Mouse (Mus musculus): ENCODE results near the gene Mta1. TPM values are rescaled to one million over a fixed set of nuclear protein-coding genes. Genes with fewer than 3 reads are reported as not detected.
A peak's percentile ranks its signal among the peaks of the same experiment; 100 is the strongest.

Gene Mta1
- polyA plus RNA-seq, 1 experiment from 2014 or later, result 26.4 TPM

- ATAC-seq (ENCODE audit: insufficient number of reproducible peaks, low FRiP score, low TSS enrichment, low read depth) (no peak), DNase-seq (ENCODE audit: low spot score) (no peak)
- peaks cover 21% of the 10 kb centered on the region for H3K4me1 ChIP-seq (ENCODE audit: control insufficient read depth, insufficient read depth, low read length)
- no peak overlapping the region for H3K4me3 ChIP-seq (ENCODE audit: low read depth, low read length)
- no peaks in the 10 kb centered on the region for H3K27me3 ChIP-seq (ENCODE audit: control insufficient read depth, insufficient read depth, low read length)
- 86% methylated on average over 5 of the region's 5 CpGs for WGBS
- H3K9me3 ChIP-seq (ENCODE audit: control insufficient read depth, low read length), result no peaks in the 10 kb centered on the region
- no peak overlapping the region for H3K9ac ChIP-seq (ENCODE audit: low read length)
- no peak overlapping the region for H3K4me2 ChIP-seq (ENCODE audit: low read depth, severe bottlenecking)
- H3K36me3 ChIP-seq (ENCODE audit: control insufficient read depth, insufficient read depth, low read length), result peaks cover 6% of the 10 kb centered on the region; the same call in 1 of the 2 replicates
- no peak overlapping the region for H3K27ac ChIP-seq (replicated peaks; ENCODE audit: low read depth, low read length)
Observed at GRCm38 (mm10) chr12:113100448-113101076, 2.5 kb downstream of the Mta1 start.

- H3K4me1 ChIP-seq (ENCODE audit: control insufficient read depth, insufficient read depth, low read length), result peaks cover 21% of the 10 kb centered on the region
- no peak overlapping the region for H3K27ac ChIP-seq (replicated peaks; ENCODE audit: low read depth, low read length)
- WGBS, result 89% methylated on average over 9 of the region's 9 CpGs
- DNase-seq (ENCODE audit: low spot score) (no peak), ATAC-seq (ENCODE audit: insufficient number of reproducible peaks, low FRiP score, low TSS enrichment, low read depth) (no peak)
- no peak overlapping the region for H3K4me2 ChIP-seq (ENCODE audit: low read depth, severe bottlenecking)
- no peak overlapping the region for H3K9ac ChIP-seq (ENCODE audit: low read length)
- H3K4me3 ChIP-seq (ENCODE audit: low read depth, low read length), result no peak overlapping the region
- H3K9me3 ChIP-seq (ENCODE audit: control insufficient read depth, low read length), result no peaks in the 10 kb centered on the region
- H3K36me3 ChIP-seq (ENCODE audit: control insufficient read depth, insufficient read depth, low read length), result peaks cover 9% of the 10 kb centered on the region; the same call in 1 of the 2 replicates
- no peaks in the 10 kb centered on the region for H3K27me3 ChIP-seq (ENCODE audit: control insufficient read depth, insufficient read depth, low read length)
Observed at GRCm38 (mm10) chr12:113101251-113101960, 3.3 kb downstream of the Mta1 start.

- H3K36me3 ChIP-seq (ENCODE audit: control insufficient read depth, insufficient read depth, low read length), result peaks cover 9% of the 10 kb centered on the region; the same call in 1 of the 2 replicates
- H3K4me1 ChIP-seq (ENCODE audit: control insufficient read depth, insufficient read depth, low read length), result peaks cover 17% of the 10 kb centered on the region
- no peak overlapping the region for H3K4me2 ChIP-seq (ENCODE audit: low read depth, severe bottlenecking)
- no peak for ATAC-seq (ENCODE audit: insufficient number of reproducible peaks, low FRiP score, low TSS enrichment, low read depth)
- WGBS, result 70% methylated on average over 6 of the region's 6 CpGs
- no peaks in the 10 kb centered on the region for H3K27me3 ChIP-seq (ENCODE audit: control insufficient read depth, insufficient read depth, low read length)
- H3K9ac ChIP-seq (ENCODE audit: low read length), result no peak overlapping the region
- no peak overlapping the region for H3K27ac ChIP-seq (replicated peaks; ENCODE audit: low read depth, low read length)
- no peak overlapping the region for H3K4me3 ChIP-seq (ENCODE audit: low read depth, low read length)
- peak; percentile 49 for DNase-seq (ENCODE audit: low spot score)
- no peaks in the 10 kb centered on the region for H3K9me3 ChIP-seq (ENCODE audit: control insufficient read depth, low read length)
Observed at GRCm38 (mm10) chr12:113102461-113102860, 4.4 kb downstream of the Mta1 start.

- Histone ChIP-seq H3K27me3 (ENCODE audit: control insufficient read depth, insufficient read depth, low read length) (no peaks in the 10 kb centered on the region), H3K9ac (ENCODE audit: low read length) (no peak overlapping the region), H3K9me3 (ENCODE audit: control insufficient read depth, low read length) (no peaks in the 10 kb centered on the region), H3K4me2 (ENCODE audit: low read depth, severe bottlenecking) (no peak overlapping the region), H3K4me3 (ENCODE audit: low read depth, low read length) (no peak overlapping the region), H3K4me1 (ENCODE audit: control insufficient read depth, insufficient read depth, low read length) (peaks cover 14% of the 10 kb centered on the region), H3K27ac (replicated peaks; ENCODE audit: low read depth, low read length) (no peak overlapping the region), H3K36me3 (ENCODE audit: control insufficient read depth, insufficient read depth, low read length) (peaks cover 9% of the 10 kb centered on the region; the same call in 1 of the 2 replicates)
- no peak for ATAC-seq (ENCODE audit: insufficient number of reproducible peaks, low FRiP score, low TSS enrichment, low read depth)
- DNase-seq (ENCODE audit: low spot score), result no peak
- 82% methylated on average over 8 of the region's 8 CpGs for WGBS
Observed at GRCm38 (mm10) chr12:113103846-113104451, 5.9 kb downstream of the Mta1 start.

GRCm38 (mm10) chr12:113106386-113106785 is 8.3 kb downstream of the Mta1 start:
- ATAC-seq (ENCODE audit: insufficient number of reproducible peaks, low FRiP score, low TSS enrichment, low read depth) (no peak), DNase-seq (ENCODE audit: low spot score) (no peak)
- 91% methylated on average over 6 of the region's 6 CpGs for WGBS
- Histone ChIP-seq H3K4me3 (ENCODE audit: low read depth, low read length) (no peak overlapping the region), H3K9me3 (ENCODE audit: control insufficient read depth, low read length) (no peaks in the 10 kb centered on the region), H3K4me2 (ENCODE audit: low read depth, severe bottlenecking) (no peak overlapping the region), H3K9ac (ENCODE audit: low read length) (no peak overlapping the region), H3K4me1 (ENCODE audit: control insufficient read depth, insufficient read depth, low read length) (no peaks in the 10 kb centered on the region), H3K27me3 (ENCODE audit: control insufficient read depth, insufficient read depth, low read length) (no peaks in the 10 kb centered on the region), H3K36me3 (ENCODE audit: control insufficient read depth, insufficient read depth, low read length) (peaks cover 9% of the 10 kb centered on the region; the same call in 1 of the 2 replicates), H3K27ac (replicated peaks; ENCODE audit: low read depth, low read length) (no peak overlapping the region)

- no peaks in the 10 kb centered on the region for H3K9me3 ChIP-seq (ENCODE audit: control insufficient read depth, low read length)
- 89% methylated on average over 4 of the region's 4 CpGs for WGBS
- H3K9ac ChIP-seq (ENCODE audit: low read length), result no peak overlapping the region
- no peak overlapping the region for H3K4me2 ChIP-seq (ENCODE audit: low read depth, severe bottlenecking)
- H3K4me3 ChIP-seq (ENCODE audit: low read depth, low read length), result no peak overlapping the region
- H3K27ac ChIP-seq (replicated peaks; ENCODE audit: low read depth, low read length), result no peak overlapping the region
- peaks cover 9% of the 10 kb centered on the region; the same call in 1 of the 2 replicates for H3K36me3 ChIP-seq (ENCODE audit: control insufficient read depth, insufficient read depth, low read length)
- H3K4me1 ChIP-seq (ENCODE audit: control insufficient read depth, insufficient read depth, low read length), result no peaks in the 10 kb centered on the region
- ATAC-seq (ENCODE audit: insufficient number of reproducible peaks, low FRiP score, low TSS enrichment, low read depth), result no peak
- DNase-seq (ENCODE audit: low spot score), result no peak
- H3K27me3 ChIP-seq (ENCODE audit: control insufficient read depth, insufficient read depth, low read length), result no peaks in the 10 kb centered on the region
Observed at GRCm38 (mm10) chr12:113107431-113108124, 9.5 kb downstream of the Mta1 start.

GRCm38 (mm10) chr12:113108528-113109283 is 10.6 kb downstream of the Mta1 start:
- Histone ChIP-seq H3K4me1 (ENCODE audit: control insufficient read depth, insufficient read depth, low read length) (no peaks in the 10 kb centered on the region), H3K27ac (replicated peaks; ENCODE audit: low read depth, low read length) (no peak overlapping the region)
- 88% methylated on average over 17 of the region's 17 CpGs for WGBS

More at GRCm38 (mm10) chr12:113108528-113109283, 10.6 kb downstream of the Mta1 start:
- H3K4me2 ChIP-seq (ENCODE audit: low read depth, severe bottlenecking), result no peak overlapping the region
- ATAC-seq (ENCODE audit: insufficient number of reproducible peaks, low FRiP score, low TSS enrichment, low read depth), result no peak
- no peak overlapping the region for H3K9ac ChIP-seq (ENCODE audit: low read length)
- H3K4me3 ChIP-seq (ENCODE audit: low read depth, low read length), result no peak overlapping the region
- no peak for DNase-seq (ENCODE audit: low spot score)
- H3K27me3 ChIP-seq (ENCODE audit: control insufficient read depth, insufficient read depth, low read length), result no peaks in the 10 kb centered on the region
- no peaks in the 10 kb centered on the region for H3K9me3 ChIP-seq (ENCODE audit: control insufficient read depth, low read length)
- H3K36me3 ChIP-seq (ENCODE audit: control insufficient read depth, insufficient read depth, low read length), result peaks cover 17% of the 10 kb centered on the region; the same call in 1 of the 2 replicates

Measured in limb, embryonic 11.5 days (tissue).